Mouse (Mus musculus) thymus, adult 2 months (tissue): Measurements from ENCODE around the gene Msh4. TPM values are rescaled to one million over a fixed set of nuclear protein-coding genes. Genes with fewer than 3 reads are reported as not detected.

Experiments
- DNase-seq: peaks from one replicate; pipeline ENCODE4 v3.0.0; 2021
- H3K27ac ChIP-seq: fragments of 200-500 bp; 2 replicates; pipeline ENCODE4 v1.5.1; 2012; ENCODE audit warnings: low read length, control low read depth; ENCODE audit not compliant: control insufficient read depth, insufficient read depth
- H3K27me3 ChIP-seq: fragments of 200-500 bp; 2 replicates; pipeline ENCODE4 v1.6.1; 2012; ENCODE audit warnings: mild to moderate bottlenecking, low read length, moderate library complexity, mixed read lengths; ENCODE audit not compliant: control insufficient read depth, insufficient read depth
- H3K36me3 ChIP-seq: fragments of 200-500 bp; 2 replicates; pipeline ENCODE4 v1.6.1; 2012; ENCODE audit warnings: mild to moderate bottlenecking, low read length, moderate library complexity; ENCODE audit not compliant: control insufficient read depth, insufficient read depth
- H3K4me1 ChIP-seq: fragments of 200-500 bp; replicated peaks from 2 replicates; pipeline ENCODE4 v1.6.1; 2012; ENCODE audit warnings: low read length; ENCODE audit not compliant: control insufficient read depth, insufficient read depth
- H3K4me3 ChIP-seq: fragments of 200-500 bp; 2 replicates; pipeline ENCODE4 v1.5.1; 2012; ENCODE audit warnings: mild to moderate bottlenecking, low read length, control low read depth, moderate library complexity; ENCODE audit not compliant: control insufficient read depth, insufficient read depth
- CTCF ChIP-seq: fragments of 200-500 bp; IDR thresholded peaks from 2 replicates; pipeline ENCODE4 v1.5.1; 2012; ENCODE audit warnings: mild to moderate bottlenecking, control low read depth, low read length, moderate library complexity, borderline replicate concordance; ENCODE audit not compliant: control insufficient read depth, poor library complexity, insufficient read depth; ENCODE audit errors: extremely low read depth
- POLR2A ChIP-seq: fragments of 200-500 bp; IDR thresholded peaks from 2 replicates; pipeline ENCODE4 v1.6.1; 2012; ENCODE audit warnings: mild to moderate bottlenecking, low read length, control low read depth, moderate library complexity; ENCODE audit not compliant: control insufficient read depth, poor library complexity, insufficient read depth; ENCODE audit errors: extremely low read depth
- WGBS: fragments of 180-500 bp; shearing (Covaris S2); methylation state at CpG from one replicate; pipeline ENCODE4 v1.1.7; 2018; 5-methylcytosine and 5-hydroxymethylcytosine counted together
- polyA plus RNA-seq: library from polyadenylated mRNA; depleted of rRNA; stranded (reverse); fragments of >200 nt; gene quantifications from 2 replicates; pipeline ENCODE4 v1.2.3, GENCODE M21; 2012

Msh4 gene
- polyA plus RNA-seq, 1 experiment, result 0.18 TPM

GRCm38 (mm10) chr3:153941613-153942012, 35.7 kb upstream of the Msh4 start:
- DNase-seq, result no peak

GRCm38 (mm10) chr3:153940486-153940885, 34.5 kb upstream of the Msh4 start:
- H3K4me3 ChIP-seq, result no peak overlapping the region
- no peak for TF ChIP-seq CTCF
- no peak for TF ChIP-seq POLR2A
- H3K36me3 ChIP-seq, result peaks cover 26% of the 10 kb centered on the region
- H3K4me1 ChIP-seq, result 0 out of 2 replicates have a peak, but pooled peaks cover 7% of the 10 kb centered on the region
- no peak overlapping the region for H3K27ac ChIP-seq
- WGBS, result 96% methylated on average over 9 of the region's 9 CpGs
- no peak for DNase-seq
- H3K27me3 ChIP-seq, result no peaks in the 10 kb centered on the region

More at GRCm38 (mm10) chr3:153941613-153942012, 35.7 kb upstream of the Msh4 start:
- TF ChIP-seq CTCF (no peak), POLR2A (no peak)
- Histone ChIP-seq H3K27me3 (no peaks in the 10 kb centered on the region), H3K27ac (no peak overlapping the region), H3K4me3 (no peak overlapping the region), H3K36me3 (peaks cover 17% of the 10 kb centered on the region), H3K4me1 (0 out of 2 replicates have a peak, but pooled peaks cover 7% of the 10 kb centered on the region)
- WGBS, result 98% methylated on average over 13 of the region's 13 CpGs

- Histone ChIP-seq H3K4me1 (0 out of 2 replicates have a peak, but pooled peaks cover 7% of the 10 kb centered on the region), H3K4me3 (no peak overlapping the region), H3K27ac (no peak overlapping the region), H3K27me3 (no peaks in the 10 kb centered on the region), H3K36me3 (peaks cover 27% of the 10 kb centered on the region)
- 97% methylated on average over 8 of the region's 8 CpGs for WGBS
- no peak for DNase-seq
- TF ChIP-seq CTCF (no peak), POLR2A (no peak)
These were observed 34.1 kb upstream of the Msh4 start for GRCm38 (mm10) chr3:153940021-153940420.

GRCm38 (mm10) chr3:153937116-153937810, 31.3 kb upstream of the Msh4 start:
- TF ChIP-seq CTCF (no peak), POLR2A (no peak)
- H3K4me3 ChIP-seq, result no peak overlapping the region
- H3K36me3 ChIP-seq, result peaks cover 45% of the 10 kb centered on the region
- H3K27me3 ChIP-seq, result no peaks in the 10 kb centered on the region
- no peak for DNase-seq
- H3K4me1 ChIP-seq, result no peaks in the 10 kb centered on the region
- 98% methylated on average over 17 of the region's 17 CpGs for WGBS
- H3K27ac ChIP-seq, result no peak overlapping the region

GRCm38 (mm10) chr3:153935878-153936277, 29.9 kb upstream of the Msh4 start:
- H3K27ac ChIP-seq, result no peak overlapping the region
- peaks cover 50% of the 10 kb centered on the region for H3K36me3 ChIP-seq
- no peak overlapping the region for H3K4me3 ChIP-seq
- H3K4me1 ChIP-seq, result no peaks in the 10 kb centered on the region
- TF ChIP-seq CTCF (no peak), POLR2A (no peak)
- 91% methylated on average over 9 of the region's 9 CpGs for WGBS
- DNase-seq, result no peak
- H3K27me3 ChIP-seq, result no peaks in the 10 kb centered on the region

- Histone ChIP-seq H3K36me3 (peaks cover 52% of the 10 kb centered on the region), H3K27me3 (no peaks in the 10 kb centered on the region), H3K27ac (no peak overlapping the region), H3K4me3 (no peak overlapping the region), H3K4me1 (peaks cover 8% of the 10 kb centered on the region)
- no peak for DNase-seq
- TF ChIP-seq CTCF (no peak), POLR2A (no peak)
- 94% methylated on average over 5 of the region's 5 CpGs for WGBS
These were observed 26.5 kb upstream of the Msh4 start for GRCm38 (mm10) chr3:153932461-153932860.
